Mouse (Mus musculus) T-helper 1 cell (primary cell): ENCODE results near the gene Gm44965.

Source experiments
- in situ Hi-C: fragments of 300-600 bp; cut with MboI, MseI; formaldehyde crosslinking; loops from one replicate; pipeline ENCODE4 v1.15.1; 2025; ENCODE audit warnings: high pct_unique_total_duplicates

Gm44965 gene

GRCm38 (mm10) chr6:48593158-48594042 lies at the start of gene Gm44965, which contains the start of gene Repin1:
Gm44965 (plus strand) TSS chr6:48593941.
Repin1 (plus strand) TSS chr6:48593883.
- in situ Hi-C loops: no loop called here

GRCm38 (mm10) chr6:48545251-48545650 lies 48.5 kb upstream of the Gm44965 start:
- in situ Hi-C loops: no loop called here

- in situ Hi-C loops: no loop called here
Observed at GRCm38 (mm10) chr6:48546271-48546670, 47.5 kb upstream of the Gm44965 start.

GRCm38 (mm10) chr6:48546858-48547257 lies 46.9 kb upstream of the Gm44965 start:
- in situ Hi-C loops: no loop called here

- in situ Hi-C loops: no loop called here
Observed at GRCm38 (mm10) chr6:48548314-48548713, 45.4 kb upstream of the Gm44965 start.

- in situ Hi-C loops: no loop called here
Observed at GRCm38 (mm10) chr6:48552918-48553317, 40.8 kb upstream of the Gm44965 start.

- in situ Hi-C loops: no loop called here
Observed at GRCm38 (mm10) chr6:48553819-48554218, 39.9 kb upstream of the Gm44965 start.

GRCm38 (mm10) chr6:48554280-48555103 lies 39.2 kb upstream of the Gm44965 start, which contains the start of gene Lrrc61:
Lrrc61 (plus strand) TSS chr6:48554796.
- in situ Hi-C loops: no loop called here

- in situ Hi-C loops: no loop called here
Observed at GRCm38 (mm10) chr6:48555104-48555890, 38.4 kb upstream of the Gm44965 start.

GRCm38 (mm10) chr6:48555956-48556355 lies 37.8 kb upstream of the Gm44965 start:
- in situ Hi-C loops: no loop called here

- in situ Hi-C loops: no loop called here
Observed at GRCm38 (mm10) chr6:48565693-48566310, 27.9 kb upstream of the Gm44965 start.

GRCm38 (mm10) chr6:48566312-48566711 lies 27.4 kb upstream of the Gm44965 start:
- in situ Hi-C loops: no loop called here

- in situ Hi-C loops: no loop called here
Observed at GRCm38 (mm10) chr6:48568036-48568984, 25.4 kb upstream of the Gm44965 start.

- in situ Hi-C loops: no loop called here
Observed at GRCm38 (mm10) chr6:48569065-48569807, 24.5 kb upstream of the Gm44965 start.

GRCm38 (mm10) chr6:48572014-48572413 lies 21.7 kb upstream of the Gm44965 start:
- in situ Hi-C loops: no loop called here

- in situ Hi-C loops: no loop called here
Observed at GRCm38 (mm10) chr6:48572572-48573061, 21.1 kb upstream of the Gm44965 start, which contains the start of gene Rarres2. Rarres2 (minus strand) TSS chr6:48572789.

GRCm38 (mm10) chr6:48573280-48573679 lies 20.5 kb upstream of the Gm44965 start:
- in situ Hi-C loops: no loop called here

- in situ Hi-C loops: no loop called here
Observed at GRCm38 (mm10) chr6:48573981-48574380, 19.8 kb upstream of the Gm44965 start.

GRCm38 (mm10) chr6:48578736-48579135 lies 15.0 kb upstream of the Gm44965 start:
- in situ Hi-C loops: no loop called here
